Mouse (Mus musculus): ENCODE measurements around the gene Htr3a. TPM values are rescaled to one million over a fixed set of nuclear protein-coding genes. Genes with fewer than 3 reads are reported as not detected.

Htr3a gene
- polyA plus RNA-seq, 2 experiments from 2014 or later = not detected

Other genes starting within 250 kb of the Htr3a start
- gene Zbtb16, start 74.9 kb downstream of the Htr3a start, polyA plus RNA-seq (2017; shearing (Covaris generic)) = not detected
- gene Htr3b, start 53.9 kb upstream of the Htr3a start, polyA plus RNA-seq (2017; shearing (Covaris generic)) = not detected
- 10 to 100 TPM; 27.5 to 49.6 TPM for gene Usp28, start 74.3 kb upstream of the Htr3a start, polyA plus RNA-seq (2017; shearing (Covaris generic))
- 10 to 100 TPM; 33.5 to 38.6 TPM for gene Zw10, start 144.5 kb upstream of the Htr3a start, polyA plus RNA-seq (2017; shearing (Covaris generic))
- not detected for gene Tmprss5, start 170.2 kb upstream of the Htr3a start, polyA plus RNA-seq (2017; shearing (Covaris generic))

Measured in activated CD4-positive, CD25-positive, alpha-beta regulatory T cell, adult 4 months (primary cell).